Mouse (Mus musculus) ES-Bruce4 (cell line): ENCODE data around the gene Myh7b. TPM values are rescaled to one million over a fixed set of nuclear protein-coding genes. Genes with fewer than 3 reads are reported as not detected.
A peak's percentile ranks its signal among the peaks of the same experiment; 100 is the strongest.

Experiments used
- H3K27ac ChIP-seq: 2 replicates; pipeline ENCODE4 v1.5.1; 2012; ENCODE audit warnings: low read length, inconsistent platforms; ENCODE audit not compliant: insufficient read depth
- H3K27me3 ChIP-seq: 2 replicates; pipeline ENCODE4 v1.6.1; 2012; ENCODE audit warnings: mild to moderate bottlenecking, low read length, inconsistent platforms; ENCODE audit not compliant: control insufficient read depth, poor library complexity, insufficient read depth, severe bottlenecking
- H3K36me3 ChIP-seq: 2 replicates; pipeline ENCODE4 v1.6.1; 2012; ENCODE audit warnings: inconsistent platforms, mild to moderate bottlenecking, low read length, moderate library complexity; ENCODE audit not compliant: control insufficient read depth, poor library complexity, insufficient read depth, severe bottlenecking
- H3K4me1 ChIP-seq: one replicate; pipeline ENCODE4 v1.8.1; 2011; ENCODE audit warnings: low read length; ENCODE audit not compliant: control insufficient read depth, insufficient read depth
- H3K4me3 ChIP-seq: 2 replicates; pipeline ENCODE4 v1.5.1; 2011; ENCODE audit warnings: low read depth, mild to moderate bottlenecking, low read length
- H3K9ac ChIP-seq: 2 replicates; pipeline ENCODE4 v1.6.1; 2012; ENCODE audit warnings: low read depth, mild to moderate bottlenecking, inconsistent platforms; ENCODE audit not compliant: poor library complexity, severe bottlenecking
- H3K9me3 ChIP-seq: replicated peaks from 2 replicates; pipeline ENCODE4 v1.6.1; 2012; ENCODE audit warnings: mild to moderate bottlenecking, low read length, inconsistent platforms; ENCODE audit not compliant: control insufficient read depth, poor library complexity, insufficient read depth, severe bottlenecking
- CTCF ChIP-seq: IDR thresholded peaks from one replicate; pipeline ENCODE4 v1.8.1; 2011; ENCODE audit warnings: low read depth, low read length
- EP300 ChIP-seq: IDR thresholded peaks from 2 replicates; pipeline ENCODE4 v1.6.1; 2011; ENCODE audit warnings: low read depth, low read length; ENCODE audit not compliant: insufficient read depth
- POLR2A ChIP-seq: IDR thresholded peaks from one replicate; pipeline ENCODE4 v1.8.1; 2011; ENCODE audit warnings: low read length; ENCODE audit not compliant: insufficient read depth
- polyA plus RNA-seq: library from polyadenylated mRNA; stranded (reverse); fragments of >200 nt; gene quantifications from 2 replicates; pipeline ENCODE4 v1.2.4, GENCODE M21; 2011; ENCODE audit warnings: low read depth; ENCODE audit not compliant: missing spikeins, insufficient read depth, insufficient read length

The Myh7b gene
- polyA plus RNA-seq, 1 experiment = 1.0 TPM

DNA sequence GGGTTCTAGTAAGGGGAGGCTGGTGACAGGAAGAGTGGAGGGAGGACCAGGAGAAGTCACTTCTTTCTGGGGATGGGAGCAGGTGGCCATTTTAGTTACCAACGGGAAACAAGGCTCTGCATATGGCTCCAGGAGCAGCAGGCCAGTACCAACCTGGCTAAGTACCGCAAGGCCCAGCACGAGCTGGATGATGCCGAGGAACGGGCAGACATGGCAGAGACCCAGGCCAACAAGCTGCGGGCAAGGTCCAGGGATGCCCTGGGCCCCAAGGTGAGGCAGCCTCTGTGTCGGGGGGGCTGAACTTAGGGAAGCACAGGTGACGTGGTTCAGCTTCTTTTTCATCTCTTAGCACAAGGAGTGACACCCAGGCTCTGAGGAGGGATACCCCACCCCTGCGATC, 22.7 kb downstream of the Myh7b start:
- TF ChIP-seq CTCF (no peak), POLR2A (no peak), EP300 (no peak)
- Histone ChIP-seq H3K4me3 (no peak overlapping the region), H3K9me3 (no peaks in the 10 kb centered on the region), H3K9ac (no peak overlapping the region), H3K36me3 (no peaks in the 10 kb centered on the region), H3K4me1 (no peaks in the 10 kb centered on the region), H3K27me3 (no peaks in the 10 kb centered on the region), H3K27ac (no peak overlapping the region)

DNA sequence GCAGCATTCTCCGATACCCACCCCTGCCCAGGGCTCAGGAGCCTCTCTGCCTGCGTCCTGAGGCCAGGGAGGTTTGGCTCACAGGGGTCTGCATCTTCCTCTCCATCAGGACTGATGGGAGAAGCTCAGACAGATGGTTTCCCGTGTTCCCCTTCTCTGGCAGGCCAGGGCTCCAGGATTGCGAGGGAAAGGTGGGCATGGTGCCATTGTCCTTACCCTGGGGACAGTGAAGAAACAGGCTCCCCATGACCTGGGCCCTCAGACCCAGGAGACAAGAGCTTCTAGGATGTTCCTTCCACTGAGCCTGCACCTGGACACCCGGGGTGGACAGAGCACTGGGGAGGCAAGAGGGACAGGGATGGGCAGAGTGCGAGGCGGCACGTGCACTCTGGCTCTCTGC, 23.6 kb downstream of the Myh7b start:
- no peaks in the 10 kb centered on the region for H3K4me1 ChIP-seq
- H3K36me3 ChIP-seq = no peaks in the 10 kb centered on the region
- no peaks in the 10 kb centered on the region for H3K27me3 ChIP-seq
- no peaks in the 10 kb centered on the region for H3K9me3 ChIP-seq
- H3K9ac ChIP-seq = no peak overlapping the region
- H3K27ac ChIP-seq = no peak overlapping the region
- no peak overlapping the region for H3K4me3 ChIP-seq
- TF ChIP-seq POLR2A = no peak
- TF ChIP-seq EP300 = no peak
- TF ChIP-seq CTCF = no peak

DNA sequence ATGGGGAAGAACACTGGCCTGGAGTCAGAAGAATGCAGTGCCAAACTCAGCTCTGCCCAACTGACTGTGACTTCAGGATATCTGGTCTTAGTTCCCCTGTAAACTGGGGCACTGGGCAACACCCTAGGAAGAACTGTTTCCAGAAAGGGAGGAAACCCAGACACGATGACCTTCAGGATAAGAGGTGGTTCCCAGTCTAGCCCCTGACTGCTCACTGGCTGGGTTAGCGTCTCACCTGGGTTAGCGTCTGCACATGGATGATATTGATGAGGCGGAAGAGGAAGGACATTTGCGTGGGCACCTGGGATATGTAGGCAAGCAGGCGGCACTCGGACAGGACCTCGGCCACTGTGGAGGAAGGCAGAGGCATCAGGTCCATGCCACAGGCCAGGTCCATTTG, 24.9 kb downstream of the Myh7b start:
- Histone ChIP-seq H3K4me3 (no peak overlapping the region), H3K27me3 (no peaks in the 10 kb centered on the region), H3K36me3 (no peaks in the 10 kb centered on the region), H3K9me3 (no peaks in the 10 kb centered on the region), H3K9ac (no peak overlapping the region), H3K4me1 (no peaks in the 10 kb centered on the region), H3K27ac (no peak overlapping the region)
- TF ChIP-seq CTCF = no peak
- no peak for TF ChIP-seq EP300
- TF ChIP-seq POLR2A = no peak

GRCm38 (mm10) chr2:155636881-155637280, 25.9 kb downstream of the Myh7b start:
- Histone ChIP-seq H3K27ac (no peak overlapping the region), H3K27me3 (no peaks in the 10 kb centered on the region), H3K4me1 (no peaks in the 10 kb centered on the region), H3K36me3 (no peaks in the 10 kb centered on the region), H3K9me3 (no peaks in the 10 kb centered on the region), H3K9ac (no peak overlapping the region), H3K4me3 (no peak overlapping the region)
- TF ChIP-seq EP300 (no peak), POLR2A (no peak), CTCF (no peak)

- Histone ChIP-seq H3K27me3 (no peaks in the 10 kb centered on the region), H3K4me3 (no peak overlapping the region), H3K9me3 (no peaks in the 10 kb centered on the region), H3K9ac (no peak overlapping the region), H3K27ac (no peak overlapping the region), H3K4me1 (no peaks in the 10 kb centered on the region), H3K36me3 (no peaks in the 10 kb centered on the region)
- TF ChIP-seq CTCF = no peak
- no peak for TF ChIP-seq EP300
- TF ChIP-seq POLR2A = no peak
These were observed 26.4 kb downstream of the Myh7b start for GRCm38 (mm10) chr2:155637411-155637810.

- Histone ChIP-seq H3K27me3 (no peaks in the 10 kb centered on the region), H3K9me3 (no peaks in the 10 kb centered on the region), H3K27ac (no peak overlapping the region), H3K9ac (no peak overlapping the region), H3K36me3 (no peaks in the 10 kb centered on the region), H3K4me1 (no peaks in the 10 kb centered on the region), H3K4me3 (no peak overlapping the region)
- TF ChIP-seq POLR2A (no peak), EP300 (peak; percentile 69; the same call in 1 of the 2 replicates)
These were observed 29.6 kb downstream of the Myh7b start for GRCm38 (mm10) chr2:155640656-155641055.
